Mouse (Mus musculus): ENCODE data around the gene Aasdh.

Gene Aasdh

GRCm38 (mm10) chr5:76843448-76843847 lies 61.9 kb downstream of the Aasdh start:
- peak in 1 of 2 experiments; percentile 68 for DNase-seq (ENCODE audit: low spot score in 2 of 2)

GRCm38 (mm10) chr5:76841859-76842258 lies 63.5 kb downstream of the Aasdh start:
- no peak for DNase-seq (ENCODE audit: low spot score in 2 of 2)

GRCm38 (mm10) chr5:76839786-76840185 lies 65.5 kb downstream of the Aasdh start:
- no peak for DNase-seq (ENCODE audit: low spot score in 2 of 2)

GRCm38 (mm10) chr5:76837018-76837417 lies 68.3 kb downstream of the Aasdh start:
- DNase-seq (ENCODE audit: low spot score in 2 of 2) = no peak

GRCm38 (mm10) chr5:76832529-76833210 lies 72.6 kb downstream of the Aasdh start:
- no peak for DNase-seq (ENCODE audit: low spot score in 2 of 2)

- no peak for DNase-seq (ENCODE audit: low spot score in 2 of 2)
Observed at GRCm38 (mm10) chr5:76828527-76829240, 76.6 kb downstream of the Aasdh start.

All from frontal cortex, postnatal 14 days (tissue).